Mouse (Mus musculus) MEL (cell line): ENCODE measurements around the gene Aldh1b1.

Experiments used
- KAT2A ChIP-seq: conservative IDR thresholded peaks from 2 replicates; pipeline ENCODE4 v1.6.1; 2012; ENCODE audit warnings: low read depth, low read length, improper control_type of control experiment, inconsistent platforms
- MAFK ChIP-seq: IDR thresholded peaks from 2 replicates; pipeline ENCODE4 v1.6.1; 2011; ENCODE audit warnings: low read depth, mild to moderate bottlenecking, low read length, improper control_type of control experiment, borderline replicate concordance
- RCOR1 ChIP-seq: IDR thresholded peaks from 2 replicates; pipeline ENCODE4 v1.6.1; 2012; ENCODE audit warnings: low read depth, mild to moderate bottlenecking, inconsistent platforms, low read length, improper control_type of control experiment
- TCF12 ChIP-seq: IDR thresholded peaks from 2 replicates; pipeline ENCODE4 v1.6.1; 2014; ENCODE audit warnings: low read depth, mild to moderate bottlenecking, inconsistent platforms, low read length, improper control_type of control experiment, moderate library complexity
- ZKSCAN1 ChIP-seq: IDR thresholded peaks from 2 replicates; pipeline ENCODE4 v1.6.1; 2012; ENCODE audit warnings: low read depth, mild to moderate bottlenecking, inconsistent platforms, low read length, improper control_type of control experiment, moderate library complexity
- ZMIZ1 ChIP-seq: IDR thresholded peaks from 2 replicates; pipeline ENCODE4 v1.6.1; 2012; ENCODE audit warnings: low read depth, mild to moderate bottlenecking, inconsistent platforms, low read length, improper control_type of control experiment, moderate library complexity

DNA sequence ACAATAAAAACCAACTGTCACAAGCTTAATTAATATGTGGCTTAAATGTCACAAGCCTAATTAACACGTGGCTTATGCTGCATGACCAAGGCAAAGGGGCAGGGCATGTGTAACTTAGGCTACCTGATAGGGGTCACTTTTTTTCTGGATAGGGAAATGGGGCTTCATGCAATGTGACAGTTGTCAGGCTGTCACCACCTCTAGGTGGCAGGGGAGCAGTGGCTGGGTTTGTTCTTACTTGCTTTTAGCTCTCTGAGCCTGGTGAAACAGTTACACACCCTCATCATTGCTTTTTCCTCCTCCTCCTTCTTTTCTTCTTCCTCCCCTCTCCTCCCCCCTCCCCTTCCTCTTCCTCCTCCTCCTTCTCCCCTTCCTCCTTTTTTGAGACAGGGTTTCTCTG, 15.2 kb upstream of the Aldh1b1 start:
- TF ChIP-seq KAT2A, result no peak
- no peak for TF ChIP-seq TCF12
- no peak for TF ChIP-seq ZKSCAN1
- TF ChIP-seq MAFK, result no peak
- TF ChIP-seq ZMIZ1, result no peak
- TF ChIP-seq RCOR1, result no peak
